ENCODE assay signal across 9 mouse cellular contexts in the genomic region with DNA sequence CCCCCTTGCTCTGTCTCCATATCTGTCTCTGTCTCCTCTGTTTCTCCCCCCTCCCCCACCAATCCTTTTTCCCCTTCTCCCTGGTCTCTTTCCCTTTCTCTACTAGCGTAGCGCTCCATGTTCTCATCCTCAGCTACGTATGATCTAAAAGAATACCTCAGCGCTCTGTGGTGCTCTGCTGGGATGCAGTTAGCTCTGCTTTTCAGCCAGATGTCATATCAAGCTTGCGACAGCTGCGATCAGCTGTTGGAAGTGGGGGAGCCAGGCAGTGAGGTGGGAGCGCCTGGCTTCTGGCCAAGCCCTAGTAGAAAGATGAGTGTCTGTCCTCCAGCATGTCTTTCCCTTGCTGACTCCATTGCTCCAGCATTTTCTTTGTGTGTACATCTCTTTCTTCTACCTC.
DNase-seq lines count a peak whose midpoint lies in the region; ATAC-seq and TF ChIP-seq lines count a peak whose summit lies in the region.
"Had no signal": no experiment of that assay in that cellular context is flagged by ENCODE, and none has a peak within 500 bp of the region (broad histone marks: within the 10 kb centered on the region; RNA-seq: fewer than 3 reads in every experiment).

No protein-coding gene starts in this region.

- H3K27ac ChIP-seq in left cerebral cortex, adult 2 months = no peak overlapping the region
- H3K27ac ChIP-seq in heart, adult 2 months = no peak overlapping the region
- H3K27ac ChIP-seq in intestine, embryonic 15.5 days = peak overlapping the region; percentile 11; the same call in 1 of the 2 replicates
- H3K27ac ChIP-seq: liver, embryonic 13.5 days had no signal

- intact Hi-C loops in left cerebral cortex, postnatal 4 days (cut with DNase I) = no loop called here
- intact Hi-C loops in left cerebral cortex, adult 2 months (cut with DNase I) = no loop called here
- intact Hi-C loops in heart, adult 2 months (cut with DNase I) = no loop called here

- H3K9ac ChIP-seq in heart, adult 2 months (ENCODE audit: low read depth, low read length) = no peak overlapping the region
- H3K9ac ChIP-seq in intestine, embryonic 15.5 days = no peak overlapping the region
- H3K9ac ChIP-seq: liver, embryonic 13.5 days had no signal

- no peak for TF ChIP-seq POLR2A in heart, adult 2 months (IDR thresholded peaks at IDR 0.05; ENCODE audit: insufficient read depth, low read depth, low read length)

- H3K4me3 ChIP-seq in left cerebral cortex, adult 2 months = no peak overlapping the region
- H3K4me3 ChIP-seq in heart, adult 2 months = no peak overlapping the region
- H3K4me3 ChIP-seq in intestine, embryonic 15.5 days (replicated peaks) = no peak overlapping the region
- H3K4me3 ChIP-seq: liver, embryonic 13.5 days had no signal

- no peaks in the 10 kb centered on the region for H3K79me2 ChIP-seq in heart, adult 2 months (replicated peaks; ENCODE audit: control insufficient read depth, insufficient read depth, low read length)

- 40% methylated on average over 7 of the region's 7 CpGs for WGBS in heart, adult 2 months
- 45% methylated on average over 7 of the region's 7 CpGs for WGBS in intestine, embryonic 15.5 days

- H3K4me1 ChIP-seq in heart, adult 2 months (ENCODE audit: control insufficient read depth, insufficient read depth, low read length) = peaks cover 4% of the 10 kb centered on the region; the same call in 1 of the 2 replicates
- 0 out of 2 replicates have a peak, but pooled peaks cover 2% of the 10 kb centered on the region for H3K4me1 ChIP-seq in intestine, embryonic 15.5 days (replicated peaks)

- H3K4me2 ChIP-seq in intestine, embryonic 15.5 days (replicated peaks) = 0 out of 2 replicates have a peak overlapping the region, but pooled peaks have one; percentile 5
- H3K4me2 ChIP-seq: liver, embryonic 13.5 days had no signal

- no peaks in the 10 kb centered on the region for H3K9me3 ChIP-seq in intestine, embryonic 15.5 days
- H3K9me3 ChIP-seq: liver, embryonic 13.5 days had no signal

- TF ChIP-seq CTCF in left cerebral cortex, adult 2 months (IDR thresholded peaks at IDR 0.05) = no peak
- no peak for TF ChIP-seq CTCF in heart, adult 2 months (IDR thresholded peaks at IDR 0.05)

- ATAC-seq in intestine, embryonic 15.5 days = peak; percentile 74

- DNase-seq in left cerebral cortex, postnatal 4 days = peak; percentile 28
- DNase-seq in left cerebral cortex, adult 2 months (ENCODE audit: extremely low spot score in 1 of 2, low spot score in 2 of 2) = no peak
- DNase-seq in heart, adult 2 months = peak; percentile 74 to 76
- DNase-seq in mesoderm, embryonic 11.5 days (ENCODE audit: low read depth, low spot score) = peak; percentile 28
- no peak for DNase-seq in cerebellum, adult 11-12 months
- no peak for DNase-seq in cerebellum, postnatal 25 days
- no peak for DNase-seq in c-Kit-positive CD71-positive TER-119-positive erythroid progenitor cells, embryonic 14.5 days (ENCODE audit: low spot score)
- DNase-seq: liver, embryonic 13.5 days had no signal

- no peaks in the 10 kb centered on the region for H3K27me3 ChIP-seq in heart, adult 2 months (ENCODE audit: control insufficient read depth, insufficient read depth, low read length)
- no peaks in the 10 kb centered on the region for H3K27me3 ChIP-seq in intestine, embryonic 15.5 days (replicated peaks)
- H3K27me3 ChIP-seq: liver, embryonic 13.5 days had no signal

- 0 out of 2 replicates have a peak, but pooled peaks have one; percentile 17 for TF ChIP-seq EP300 in heart, adult 2 months (IDR thresholded peaks at IDR 0.05; ENCODE audit: insufficient read depth, low read depth, low read length)

- no peaks in the 10 kb centered on the region for H3K36me3 ChIP-seq in heart, adult 2 months (ENCODE audit: control insufficient read depth, insufficient read depth, low read length)
- H3K36me3 ChIP-seq in intestine, embryonic 15.5 days = no peaks in the 10 kb centered on the region
- H3K36me3 ChIP-seq: liver, embryonic 13.5 days had no signal

Comparison
In these comparisons a context has a peak if more than half of its experiments do, and no peak if none do; other contexts are left out.
1. DNase-seq: peak in left cerebral cortex, postnatal 4 days (single experiment), heart, adult 2 months (2 of 2) and mesoderm, embryonic 11.5 days (single experiment); none in left cerebral cortex, adult 2 months (0 of 2), cerebellum, adult 11-12 months (single experiment), cerebellum, postnatal 25 days (0 of 2) and c-Kit-positive CD71-positive TER-119-positive erythroid progenitor cells, embryonic 14.5 days (single experiment).